Mouse (Mus musculus) inflammation-experienced regulatory T-cells (primary cell): ENCODE results near the gene Stard8. TPM values are rescaled to one million over a fixed set of nuclear protein-coding genes. Genes with fewer than 3 reads are reported as not detected.

ENCODE experiments used
- polyA plus RNA-seq, 2 experiments: library from polyadenylated mRNA; unstranded; fragments of 100-300 nt; shearing (Covaris generic); gene quantifications; one replicate each; pipeline ENCODE4 v1.2.1; 2017

Stard8 gene
- under 1 TPM; 0.34 to 0.49 TPM for polyA plus RNA-seq

DNA sequence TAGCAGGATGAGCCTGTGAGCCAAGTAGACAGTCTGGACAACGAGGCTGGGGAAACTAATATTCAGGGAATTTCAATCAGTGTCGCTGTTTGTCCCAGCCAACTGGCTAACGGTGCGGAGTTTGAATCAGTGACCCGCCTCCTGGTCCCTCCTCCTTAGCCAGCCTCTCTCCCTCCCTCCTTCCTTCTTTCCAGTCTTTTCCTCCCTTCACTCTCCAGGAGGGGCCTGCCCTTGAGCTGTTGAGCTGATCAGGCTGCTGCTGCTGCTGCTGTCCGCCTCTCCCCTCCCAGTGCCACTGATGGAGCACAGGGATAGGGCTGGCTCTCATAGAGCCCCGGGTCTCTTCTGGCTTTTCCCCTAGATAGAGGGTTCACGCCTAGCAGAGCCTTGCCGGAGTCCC is at the start of gene Stard8:
Gene Stard8 (plus strand): TSS at position 203 of the 400 bp plus-strand sequence.

Other genes starting within 250 kb of the Stard8 start
- gene Ophn1, start 112.2 kb upstream of the Stard8 start, polyA plus RNA-seq: 1 to 10 TPM; 1.0 to 2.3 TPM
- 10 to 100 TPM; 30.9 to 33.6 TPM for gene Yipf6, start 66.9 kb upstream of the Stard8 start, polyA plus RNA-seq
- gene Efnb1, start 132.9 kb downstream of the Stard8 start, polyA plus RNA-seq: 1 to 10 TPM; 2.9 to 3.2 TPM